Mouse (Mus musculus) forebrain, postnatal 0 days (tissue): ENCODE data around the gene Zmynd19. TPM values are rescaled to one million over a fixed set of nuclear protein-coding genes. Genes with fewer than 3 reads are reported as not detected.

Source experiments
- ATAC-seq: fragments of 200-750 bp; cut with Nextera tagmentation; 2 replicates; pipeline ENCODE4 v1.8.0; 2017; ENCODE audit warnings: mild to moderate bottlenecking, moderate library complexity
- DNase-seq: peaks from one replicate; pipeline ENCODE4 v3.0.0-alpha.2; 2015
- H3K27ac ChIP-seq: fragments of 300-500 bp; sonication (generic); 2 replicates; pipeline ENCODE4 v1.5.1; 2014; ENCODE audit warnings: low read depth, mild to moderate bottlenecking, antibody characterized with exemption, low read length, moderate library complexity, mixed read lengths
- H3K27me3 ChIP-seq: fragments of 300-500 bp; sonication (generic); 2 replicates; pipeline ENCODE4 v1.6.1; 2014; ENCODE audit warnings: mild to moderate bottlenecking, low read length, mixed read lengths; ENCODE audit not compliant: insufficient read depth
- H3K36me3 ChIP-seq: fragments of 300-500 bp; sonication (generic); 2 replicates; pipeline ENCODE4 v1.6.1; 2014; ENCODE audit warnings: mild to moderate bottlenecking, moderate library complexity; ENCODE audit not compliant: insufficient read depth
- H3K4me1 ChIP-seq: fragments of 300-500 bp; sonication (generic); 2 replicates; pipeline ENCODE4 v1.6.1; 2014; ENCODE audit warnings: antibody characterized with exemption; ENCODE audit not compliant: insufficient read depth
- H3K4me2 ChIP-seq: fragments of 300-500 bp; sonication (generic); 2 replicates; pipeline ENCODE4 v1.6.1; 2014; ENCODE audit warnings: low read depth, mild to moderate bottlenecking, moderate library complexity
- H3K4me3 ChIP-seq: fragments of 300-500 bp; sonication (generic); 2 replicates; pipeline ENCODE4 v1.5.1; 2014; ENCODE audit warnings: low read depth, low read length, mixed read lengths
- H3K9ac ChIP-seq: fragments of 300-500 bp; sonication (generic); 2 replicates; pipeline ENCODE4 v1.6.1; 2014; ENCODE audit warnings: mild to moderate bottlenecking
- H3K9me3 ChIP-seq: fragments of 300-500 bp; sonication (generic); 2 replicates; pipeline ENCODE4 v1.6.1; 2016; ENCODE audit warnings: low read length
- CTCF ChIP-seq: sonication (generic); IDR thresholded peaks from 2 replicates; pipeline ENCODE4 v1.5.1; 2016; ENCODE audit warnings: antibody characterized with exemption, control low read depth, low read depth
- WGBS: fragments of 180-500 bp; shearing (Covaris S2); extraction: QIAGEN DNeasy Blood & Tissue Kit; methylation state at CpG from one replicate; pipeline ENCODE4 v1.1.7; 2014; 5-methylcytosine and 5-hydroxymethylcytosine counted together
- polyA plus RNA-seq: library from polyadenylated mRNA; unstranded; fragments of >200 nt; fragmentation: Nextera tagmentation; extraction: Ambion mirVana; gene quantifications from 2 replicates; pipeline ENCODE4 v1.2.1, GENCODE M21; 2015
- total RNA-seq: library from RNA; depleted of rRNA; stranded (reverse); fragments of >200 nt; gene quantifications from 2 replicates; pipeline ENCODE4 v1.2.3, GENCODE M21; 2014

Zmynd19 gene
- total and polyA plus RNA-seq, 2 experiments from 2014 or later, result 21.9 to 34.9 TPM

DNA sequence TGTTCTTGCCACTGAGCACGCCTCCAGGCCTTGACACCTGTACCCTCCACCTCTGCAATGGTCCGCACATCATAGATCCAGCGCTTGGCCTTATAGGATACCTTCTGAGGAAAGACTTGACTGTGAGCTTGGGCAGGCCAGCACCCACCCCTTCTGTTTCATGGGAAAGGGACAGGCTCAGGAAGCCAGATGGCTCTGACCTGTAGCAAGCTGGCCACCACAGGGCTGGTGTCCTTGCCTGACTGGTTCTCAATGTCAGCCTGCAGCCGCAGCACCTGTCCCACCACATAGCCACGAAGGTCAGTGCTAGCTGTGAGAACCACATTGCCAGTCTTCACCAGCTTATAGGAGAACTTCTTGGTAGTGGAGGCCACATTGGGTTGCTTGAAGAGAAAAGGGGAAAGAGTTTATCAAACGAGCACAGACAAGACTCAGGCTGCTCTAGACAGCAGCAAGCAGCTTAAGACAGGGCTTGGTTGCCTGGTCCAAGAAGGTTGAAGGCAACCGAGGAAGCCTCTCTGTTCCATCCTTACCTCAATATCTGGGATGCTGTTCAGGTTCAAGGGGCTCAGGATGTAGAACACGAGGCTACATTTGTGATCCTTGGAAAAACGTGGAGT is 23.1 kb upstream of the Zmynd19 start:
- H3K4me1 ChIP-seq, result no peaks in the 10 kb centered on the region
- no peak for DNase-seq
- no peaks in the 10 kb centered on the region for H3K27me3 ChIP-seq
- no peak for ATAC-seq
- no peaks in the 10 kb centered on the region for H3K9me3 ChIP-seq
- H3K4me2 ChIP-seq, result no peak overlapping the region
- peaks cover 6% of the 10 kb centered on the region; the same call in 1 of the 2 replicates for H3K36me3 ChIP-seq
- H3K4me3 ChIP-seq, result no peak overlapping the region
- 83% methylated on average over 9 of the region's 9 CpGs for WGBS
- no peak for TF ChIP-seq CTCF
- H3K27ac ChIP-seq, result no peak overlapping the region
- H3K9ac ChIP-seq, result no peak overlapping the region

DNA sequence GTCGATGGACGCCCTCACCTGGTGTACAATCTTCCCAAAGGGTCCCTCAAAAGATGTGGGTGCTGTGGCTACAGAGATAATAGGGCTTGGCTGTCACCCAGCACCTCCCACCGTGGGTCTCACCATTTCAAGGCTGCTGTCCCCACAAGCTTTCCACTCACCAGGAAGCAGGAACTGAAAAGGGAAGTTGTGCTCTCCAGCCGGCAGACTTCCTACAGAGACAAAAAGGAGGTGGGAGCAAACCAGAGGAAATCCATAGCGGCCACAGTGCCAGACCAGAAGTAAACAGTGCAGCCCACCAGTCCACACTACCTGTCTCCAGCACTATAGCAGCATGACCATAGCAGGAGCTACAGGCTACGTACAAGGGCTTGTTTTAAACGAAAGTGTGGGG is 22.6 kb upstream of the Zmynd19 start:
- peaks cover 6% of the 10 kb centered on the region; the same call in 1 of the 2 replicates for H3K36me3 ChIP-seq

DNA sequence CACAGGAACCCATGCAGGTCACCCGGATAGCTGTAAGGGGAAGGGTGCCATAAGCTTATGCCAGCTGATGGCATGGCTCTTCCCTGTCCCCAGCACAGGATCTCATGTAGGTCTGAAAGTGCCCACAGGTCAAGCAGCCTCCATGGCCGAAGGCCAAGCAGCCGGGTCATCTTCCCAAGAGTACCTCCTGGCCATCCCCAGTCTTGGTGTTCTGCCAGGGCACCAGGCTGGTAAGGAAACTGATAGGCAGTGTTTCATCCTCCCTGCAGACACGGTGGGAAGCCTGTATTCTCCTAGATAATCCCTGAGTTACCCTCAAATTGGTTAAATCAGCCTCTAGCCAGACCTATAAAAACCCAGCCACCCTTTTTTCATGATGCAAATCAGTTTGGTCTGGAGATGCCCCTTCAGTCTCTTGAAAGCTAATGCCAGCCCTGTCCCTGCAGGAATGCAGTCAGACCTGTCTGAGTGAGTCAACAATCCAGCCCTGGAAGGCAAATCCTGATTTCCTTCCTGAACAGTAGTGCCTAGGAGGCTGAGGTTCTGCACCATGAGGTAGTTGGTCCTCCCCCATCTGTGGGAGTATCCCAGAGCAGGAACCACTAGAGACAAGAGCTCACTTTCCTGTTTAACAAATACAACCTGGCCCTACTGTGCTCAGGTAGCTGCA is 21.6 kb upstream of the Zmynd19 start:
- Histone ChIP-seq H3K27me3 (no peaks in the 10 kb centered on the region), H3K27ac (no peak overlapping the region), H3K9ac (no peak overlapping the region), H3K36me3 (peaks cover 6% of the 10 kb centered on the region; the same call in 1 of the 2 replicates), H3K4me1 (no peaks in the 10 kb centered on the region), H3K9me3 (no peaks in the 10 kb centered on the region), H3K4me3 (no peak overlapping the region), H3K4me2 (no peak overlapping the region)
- ATAC-seq (no peak), DNase-seq (no peak)
- 69% methylated on average over 4 of the region's 4 CpGs for WGBS
- no peak for TF ChIP-seq CTCF

More for the DNA sequence above, 22.6 kb upstream of the Zmynd19 start:
- no peaks in the 10 kb centered on the region for H3K27me3 ChIP-seq
- H3K4me3 ChIP-seq, result no peak overlapping the region
- WGBS, result 74% methylated on average over 7 of the region's 7 CpGs
- H3K9ac ChIP-seq, result no peak overlapping the region
- H3K9me3 ChIP-seq, result no peaks in the 10 kb centered on the region
- TF ChIP-seq CTCF, result no peak
- no peaks in the 10 kb centered on the region for H3K4me1 ChIP-seq
- no peak overlapping the region for H3K4me2 ChIP-seq
- ATAC-seq (no peak), DNase-seq (no peak)
- H3K27ac ChIP-seq, result no peak overlapping the region

DNA sequence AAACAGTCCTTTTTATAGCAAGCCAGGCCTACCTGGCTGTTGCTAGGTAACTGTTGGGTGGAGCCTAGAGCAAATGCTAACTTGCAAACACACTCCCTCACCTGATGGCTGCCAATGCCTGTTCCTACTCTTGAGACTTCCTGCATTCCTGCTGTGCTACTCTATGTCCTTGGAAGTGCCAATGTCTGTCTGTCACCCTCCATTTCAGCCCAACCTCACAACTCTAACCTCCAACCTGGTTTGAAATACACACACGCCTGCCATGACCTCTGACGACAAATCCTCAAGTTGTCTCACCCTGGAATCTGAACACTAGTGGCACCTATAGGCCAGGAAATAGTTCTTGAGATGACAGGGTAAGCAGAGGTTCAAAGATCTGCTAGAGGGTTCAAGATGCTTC is 20.5 kb upstream of the Zmynd19 start:
- no peaks in the 10 kb centered on the region for H3K9me3 ChIP-seq
- no peak overlapping the region for H3K4me3 ChIP-seq
- ATAC-seq, result no peak
- H3K9ac ChIP-seq, result no peak overlapping the region
- H3K4me2 ChIP-seq, result no peak overlapping the region
- 65% methylated on average over 2 of the region's 2 CpGs for WGBS
- H3K27ac ChIP-seq, result no peak overlapping the region
- TF ChIP-seq CTCF, result no peak
- no peak for DNase-seq
- H3K4me1 ChIP-seq, result peaks cover 9% of the 10 kb centered on the region; the same call in 1 of the 2 replicates
- no peaks in the 10 kb centered on the region for H3K27me3 ChIP-seq
- peaks cover 6% of the 10 kb centered on the region; the same call in 1 of the 2 replicates for H3K36me3 ChIP-seq

DNA sequence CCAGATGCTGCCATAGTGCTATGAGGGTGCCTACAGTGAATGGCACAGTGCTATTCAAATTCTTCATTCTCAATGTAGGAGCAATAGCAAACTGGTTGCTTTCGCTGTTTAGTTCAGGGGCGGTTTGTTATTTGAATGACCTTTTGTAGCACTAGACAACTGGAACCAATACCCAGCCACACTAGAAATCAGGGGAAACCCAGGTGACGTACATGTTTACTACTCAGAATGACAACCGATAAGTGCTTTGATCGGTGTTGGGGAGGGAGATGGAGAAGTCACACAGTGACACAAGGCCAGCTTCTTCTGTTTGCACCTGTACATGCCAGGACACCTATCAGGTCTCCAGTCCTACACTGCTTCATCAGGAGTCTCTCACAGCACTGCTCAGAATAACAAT is 20.0 kb upstream of the Zmynd19 start:
- no peak for TF ChIP-seq CTCF
- ATAC-seq (no peak), DNase-seq (no peak)
- Histone ChIP-seq H3K27me3 (no peaks in the 10 kb centered on the region), H3K4me2 (no peak overlapping the region), H3K9me3 (no peaks in the 10 kb centered on the region), H3K27ac (no peak overlapping the region), H3K36me3 (peaks cover 6% of the 10 kb centered on the region; the same call in 1 of the 2 replicates), H3K4me1 (peaks cover 11% of the 10 kb centered on the region; the same call in 1 of the 2 replicates), H3K9ac (no peak overlapping the region), H3K4me3 (no peak overlapping the region)
- WGBS, result 96% methylated on average over 5 of the region's 5 CpGs

DNA sequence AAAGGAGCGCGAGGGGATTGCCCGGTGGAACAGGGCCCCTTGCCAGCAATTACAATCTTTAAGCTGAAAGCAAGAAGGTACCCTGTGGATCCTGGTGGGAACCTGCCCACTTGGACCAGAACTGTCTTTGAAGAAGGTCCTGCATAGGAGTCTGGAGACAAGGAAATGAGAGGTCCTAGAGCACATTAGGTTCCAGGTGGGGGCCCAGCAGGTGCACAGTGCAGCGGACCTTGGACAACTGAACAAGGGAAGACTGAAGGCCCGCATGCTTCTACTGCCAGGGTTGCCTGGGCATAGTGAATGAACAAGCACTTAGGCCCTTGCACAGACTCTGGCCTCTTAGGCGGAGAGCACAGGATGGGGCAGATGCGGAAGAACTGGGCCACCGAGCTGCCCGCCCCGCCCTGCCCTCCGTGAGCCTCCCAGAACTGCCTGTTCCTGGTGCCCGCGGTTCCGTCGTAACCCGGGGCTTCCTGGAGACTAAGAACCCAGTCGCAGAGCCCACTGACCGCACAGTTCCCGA is 15.1 kb upstream of the Zmynd19 start:
- DNase-seq, result peak; percentile 41
- no peak for TF ChIP-seq CTCF
- peaks cover 11% of the 10 kb centered on the region; the same call in 1 of the 2 replicates for H3K4me1 ChIP-seq
- no peaks in the 10 kb centered on the region for H3K9me3 ChIP-seq
- H3K4me3 ChIP-seq, result peak overlapping the region; percentile 64
- ATAC-seq, result peak; percentile 53
- H3K27me3 ChIP-seq, result no peaks in the 10 kb centered on the region
- 3% methylated on average over 19 of the region's 19 CpGs for WGBS
- peak overlapping the region; percentile 88 for H3K4me2 ChIP-seq
- H3K36me3 ChIP-seq, result no peaks in the 10 kb centered on the region
- peak overlapping the region; percentile 76 for H3K9ac ChIP-seq
- H3K27ac ChIP-seq, result peak overlapping the region; percentile 36
